Mouse (Mus musculus) bone marrow, adult 2 months (tissue): ENCODE results near the gene Bmp7.

Experiments
- CTCF ChIP-seq: fragments of 200-500 bp; IDR thresholded peaks from 2 replicates; pipeline ENCODE4 v1.5.1; 2011; ENCODE audit warnings: low read length, control low read depth; ENCODE audit not compliant: control insufficient read depth, insufficient read depth
- POLR2A ChIP-seq: fragments of 200-500 bp; IDR thresholded peaks from 2 replicates; pipeline ENCODE4 v1.6.1; 2011; ENCODE audit warnings: low read depth, mild to moderate bottlenecking, control low read depth, low read length, borderline replicate concordance; ENCODE audit not compliant: control insufficient read depth

DNA sequence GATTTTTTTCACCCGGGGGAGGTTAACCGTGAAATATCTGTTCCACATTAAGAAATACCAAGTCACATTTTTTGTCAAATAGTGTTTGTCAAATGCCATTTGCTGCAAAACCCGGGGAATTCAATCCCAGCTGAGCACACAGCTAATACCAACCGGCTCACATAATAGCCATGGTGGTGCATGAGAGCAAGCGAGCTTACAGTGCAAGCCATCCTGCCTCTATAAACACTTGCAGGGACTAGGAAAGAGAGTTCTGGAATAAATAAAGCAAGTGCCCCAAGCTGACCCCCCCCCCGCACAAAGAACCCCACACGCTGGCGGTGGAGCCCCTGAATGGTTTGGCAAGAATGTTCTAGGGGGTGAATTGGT, 5.7 kb downstream of the Bmp7 start:
- TF ChIP-seq CTCF = no peak
- no peak for TF ChIP-seq POLR2A
